Mouse (Mus musculus): ENCODE results near the gene Clec18a.

- TF ChIP-seq KAT2A (IDR thresholded peaks at IDR 0.05; ENCODE audit: insufficient replicate concordance, low read length) (no peak), CTCF (conservative IDR thresholded peaks at IDR 0.05 in 1 of 2, IDR thresholded peaks at IDR 0.05 in 1 of 2; ENCODE audit: low read depth in 2 of 2, low read length in 2 of 2) (peak in 1 of 2 experiments; percentile 70; a peak in 2 of 4 replicates), HCFC1 (IDR thresholded peaks at IDR 0.05; ENCODE audit: low read depth, low read length) (no peak), USF1 (IDR thresholded peaks at IDR 0.05; ENCODE audit: low read depth, low read length) (no peak), UBTF (IDR thresholded peaks at IDR 0.05; ENCODE audit: low read depth, low read length) (no peak), MAFK (IDR thresholded peaks at IDR 0.05; ENCODE audit: insufficient replicate concordance, low read length) (no peak)
Measured at GRCm38 (mm10) chr8:111079861-111080271, 12.4 kb downstream of the Clec18a start.

Data from CH12.LX (cell line).